Mouse (Mus musculus) bone marrow macrophage, adult 2 months (primary cell): ENCODE results near the gene Garnl3.

Source experiments
- CTCF ChIP-seq: IDR thresholded peaks from 2 replicates; pipeline ENCODE4 v1.5.1; 2012; ENCODE audit warnings: low read depth, mild to moderate bottlenecking, low read length, moderate library complexity
- POLR2A ChIP-seq: IDR thresholded peaks from 2 replicates; pipeline ENCODE4 v1.6.1; 2012; ENCODE audit warnings: mild to moderate bottlenecking, low read depth, low read length, borderline replicate concordance

GRCm38 (mm10) chr2:32978675-32979074 lies 152.8 kb downstream of the Garnl3 start:
- TF ChIP-seq CTCF (no peak), POLR2A (no peak)
